Mouse (Mus musculus): ENCODE results near the gene Runx3.

Gene Runx3

GRCm38 (mm10) chr4:135114301-135114700 is 6.2 kb upstream of the Runx3 start:
- no peak for DNase-seq (ENCODE audit: low read depth, low spot score)

- DNase-seq (ENCODE audit: low read depth, low spot score): no peak
These were observed 4.9 kb upstream of the Runx3 start for GRCm38 (mm10) chr4:135115426-135116170.

GRCm38 (mm10) chr4:135116391-135116790 is 4.1 kb upstream of the Runx3 start:
- no peak for DNase-seq (ENCODE audit: low read depth, low spot score)

- no peak for DNase-seq (ENCODE audit: low read depth, low spot score)
These were observed 2.6 kb upstream of the Runx3 start for GRCm38 (mm10) chr4:135117846-135118245.

- DNase-seq (ENCODE audit: low read depth, low spot score): no peak
These were observed 1.5 kb upstream of the Runx3 start for GRCm38 (mm10) chr4:135118855-135119474.

- no peak for DNase-seq (ENCODE audit: low read depth, low spot score)
These were observed 3.3 kb downstream of the Runx3 start for GRCm38 (mm10) chr4:135123721-135124120.

- no peak for DNase-seq (ENCODE audit: low read depth, low spot score)
These were observed 4.3 kb downstream of the Runx3 start for GRCm38 (mm10) chr4:135124732-135125131.

- no peak for DNase-seq (ENCODE audit: low read depth, low spot score)
These were observed 4.7 kb downstream of the Runx3 start for GRCm38 (mm10) chr4:135125152-135125551.

GRCm38 (mm10) chr4:135126385-135126784 is 5.9 kb downstream of the Runx3 start:
- no peak for DNase-seq (ENCODE audit: low read depth, low spot score)

- DNase-seq (ENCODE audit: low read depth, low spot score): no peak
These were observed 8.5 kb downstream of the Runx3 start for GRCm38 (mm10) chr4:135128841-135129520.

- DNase-seq (ENCODE audit: low read depth, low spot score): no peak
These were observed 9.7 kb downstream of the Runx3 start for GRCm38 (mm10) chr4:135130156-135130555.

- DNase-seq (ENCODE audit: low read depth, low spot score): no peak
These were observed 10.7 kb downstream of the Runx3 start for GRCm38 (mm10) chr4:135131145-135131544.

- DNase-seq (ENCODE audit: low read depth, low spot score): no peak
These were observed 12.3 kb downstream of the Runx3 start for GRCm38 (mm10) chr4:135132797-135133196.

GRCm38 (mm10) chr4:135133711-135134110 is 13.3 kb downstream of the Runx3 start:
- no peak for DNase-seq (ENCODE audit: low read depth, low spot score)

- DNase-seq (ENCODE audit: low read depth, low spot score): no peak
These were observed 14.9 kb downstream of the Runx3 start for GRCm38 (mm10) chr4:135135331-135135730.

GRCm38 (mm10) chr4:135136202-135136601 is 15.8 kb downstream of the Runx3 start:
- no peak for DNase-seq (ENCODE audit: low read depth, low spot score)

- DNase-seq (ENCODE audit: low read depth, low spot score): no peak
These were observed 16.2 kb downstream of the Runx3 start for GRCm38 (mm10) chr4:135136612-135137011.

- no peak for DNase-seq (ENCODE audit: low read depth, low spot score)
These were observed 20.4 kb downstream of the Runx3 start for GRCm38 (mm10) chr4:135140647-135141515.

GRCm38 (mm10) chr4:135141720-135142119 is 21.3 kb downstream of the Runx3 start:
- DNase-seq (ENCODE audit: low read depth, low spot score): no peak

GRCm38 (mm10) chr4:135146734-135147133 is 26.3 kb downstream of the Runx3 start:
- no peak for DNase-seq (ENCODE audit: low read depth, low spot score)

- no peak for DNase-seq (ENCODE audit: low read depth, low spot score)
These were observed 28.2 kb downstream of the Runx3 start for GRCm38 (mm10) chr4:135148660-135149059.

All from c-Kit-negative CD71-positive TER-119-positive erythroid progenitor cells, embryonic 14.5 days (primary cell).